Mouse (Mus musculus) liver, postnatal 0 days (tissue): ENCODE measurements around the gene Mrgprh. TPM values are rescaled to one million over a fixed set of nuclear protein-coding genes. Genes with fewer than 3 reads are reported as not detected.
A peak's percentile ranks its signal among the peaks of the same experiment; 100 is the strongest.

Experiments
- ATAC-seq: fragments of 200-750 bp; cut with Nextera tagmentation; 2 replicates; pipeline ENCODE4 v1.8.0; 2017; ENCODE audit warnings: mild to moderate bottlenecking, moderate library complexity
- DNase-seq: peaks from one replicate; pipeline ENCODE4 v3.0.0-alpha.2; 2016
- H3K27ac ChIP-seq: fragments of 300-500 bp; sonication (generic); 2 replicates; pipeline ENCODE4 v1.5.1; 2014; ENCODE audit warnings: antibody characterized with exemption, moderate library complexity, mild to moderate bottlenecking, low read depth
- H3K27me3 ChIP-seq: fragments of 300-500 bp; sonication (generic); 2 replicates; pipeline ENCODE4 v1.6.1; 2014; ENCODE audit warnings: low read length, control low read depth, mixed read lengths; ENCODE audit not compliant: insufficient read depth
- H3K36me3 ChIP-seq: fragments of 300-500 bp; sonication (generic); replicated peaks from 2 replicates; pipeline ENCODE4 v1.6.1; 2014; ENCODE audit warnings: mild to moderate bottlenecking, control low read depth, low read length, moderate library complexity, mixed read lengths; ENCODE audit not compliant: insufficient read depth
- H3K4me1 ChIP-seq: fragments of 300-500 bp; sonication (generic); 2 replicates; pipeline ENCODE4 v1.6.1; 2014; ENCODE audit warnings: antibody characterized with exemption, mild to moderate bottlenecking, control low read depth; ENCODE audit not compliant: insufficient read depth
- H3K4me2 ChIP-seq: fragments of 300-500 bp; sonication (generic); 2 replicates; pipeline ENCODE4 v1.6.1; 2014; ENCODE audit warnings: low read depth, mild to moderate bottlenecking, low read length, moderate library complexity, mixed read lengths
- H3K4me3 ChIP-seq: fragments of 300-500 bp; sonication (generic); 2 replicates; pipeline ENCODE4 v1.5.1; 2014; ENCODE audit warnings: low read depth, low read length
- H3K9ac ChIP-seq: fragments of 300-500 bp; sonication (generic); replicated peaks from 2 replicates; pipeline ENCODE4 v1.6.1; 2014; ENCODE audit warnings: mild to moderate bottlenecking, moderate library complexity
- H3K9me3 ChIP-seq: fragments of 300-500 bp; sonication (generic); 2 replicates; pipeline ENCODE4 v1.6.1; 2016; ENCODE audit warnings: mild to moderate bottlenecking, control low read depth, low read length, mixed read lengths
- CTCF ChIP-seq: sonication (generic); IDR thresholded peaks from 2 replicates; pipeline ENCODE4 v1.5.1; 2016; ENCODE audit warnings: antibody characterized with exemption, low read depth
- EP300 ChIP-seq: IDR thresholded peaks from 2 replicates; pipeline ENCODE4 v1.6.1; 2016; ENCODE audit warnings: antibody characterized with exemption, low read depth, mild to moderate bottlenecking
- WGBS: fragments of 180-500 bp; shearing (Covaris S2); extraction: QIAGEN DNeasy Blood & Tissue Kit; methylation state at CpG from one replicate; pipeline ENCODE4 v1.1.7; 2014; ENCODE audit not compliant: insufficient replicate concordance; 5-methylcytosine and 5-hydroxymethylcytosine counted together
- polyA plus RNA-seq: library from polyadenylated mRNA; unstranded; fragments of >200 nt; fragmentation: Nextera tagmentation; extraction: Ambion mirVana; gene quantifications from 2 replicates; pipeline ENCODE4 v1.2.1, GENCODE M21; 2015

Mrgprh gene
- polyA plus RNA-seq, 1 experiment from 2014 or later: not detected

DNA sequence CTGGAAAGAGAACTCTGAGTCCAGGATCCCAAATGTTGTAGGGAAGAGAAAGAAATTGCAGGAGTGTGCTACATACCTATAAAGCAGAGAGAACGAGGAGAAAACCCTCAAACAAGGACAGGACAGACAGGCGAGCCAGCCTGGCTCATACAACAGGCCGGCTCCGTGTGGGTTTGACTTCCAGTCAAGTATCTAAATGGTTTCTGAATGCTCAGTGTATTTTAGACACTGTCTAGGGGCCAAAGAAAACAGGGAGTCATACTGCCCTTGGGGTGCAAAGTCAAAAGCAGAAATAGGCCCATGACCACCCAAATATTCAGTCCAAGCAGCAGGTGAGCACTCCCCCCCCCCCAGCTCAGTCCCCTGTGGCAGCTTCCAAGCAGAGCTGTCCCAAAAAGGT lies 30.0 kb downstream of the Mrgprh start:
- H3K27ac ChIP-seq: no peak overlapping the region
- no peaks in the 10 kb centered on the region for H3K27me3 ChIP-seq
- no peak for DNase-seq
- H3K9me3 ChIP-seq: no peaks in the 10 kb centered on the region
- no peak overlapping the region for H3K4me2 ChIP-seq
- no peak overlapping the region for H3K9ac ChIP-seq
- H3K4me1 ChIP-seq: no peaks in the 10 kb centered on the region
- no peak for ATAC-seq
- TF ChIP-seq EP300 (no peak), CTCF (no peak)
- peaks cover 22% of the 10 kb centered on the region for H3K36me3 ChIP-seq
- WGBS: 82% methylated on average over 4 of the region's 4 CpGs
- H3K4me3 ChIP-seq: no peak overlapping the region

DNA sequence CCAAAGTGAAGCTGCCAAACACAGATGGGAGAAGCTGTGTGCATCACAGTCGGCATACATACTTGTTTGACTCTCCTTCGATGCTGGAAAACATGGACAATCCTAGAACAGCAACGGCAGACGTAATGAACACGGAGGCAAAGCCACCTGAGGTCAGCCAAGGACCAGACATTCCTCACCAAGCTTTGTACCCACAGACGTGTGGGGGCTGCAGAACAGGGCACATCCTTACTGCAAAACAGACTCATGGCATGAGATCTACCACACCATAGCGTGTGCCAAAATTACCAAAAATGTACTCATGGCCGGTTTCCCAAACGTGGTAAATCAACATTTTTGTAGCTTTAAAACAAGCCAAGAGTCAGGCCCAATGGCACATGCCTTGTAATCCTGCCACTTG lies 30.6 kb downstream of the Mrgprh start:
- H3K4me1 ChIP-seq: no peaks in the 10 kb centered on the region
- ATAC-seq (no peak), DNase-seq (no peak)
- WGBS: 88% methylated on average over 9 of the region's 9 CpGs
- no peak overlapping the region for H3K4me3 ChIP-seq
- H3K27me3 ChIP-seq: no peaks in the 10 kb centered on the region
- H3K27ac ChIP-seq: no peak overlapping the region
- H3K4me2 ChIP-seq: no peak overlapping the region
- TF ChIP-seq CTCF: no peak
- TF ChIP-seq EP300: no peak
- no peaks in the 10 kb centered on the region for H3K9me3 ChIP-seq
- H3K36me3 ChIP-seq: peaks cover 26% of the 10 kb centered on the region
- no peak overlapping the region for H3K9ac ChIP-seq

DNA sequence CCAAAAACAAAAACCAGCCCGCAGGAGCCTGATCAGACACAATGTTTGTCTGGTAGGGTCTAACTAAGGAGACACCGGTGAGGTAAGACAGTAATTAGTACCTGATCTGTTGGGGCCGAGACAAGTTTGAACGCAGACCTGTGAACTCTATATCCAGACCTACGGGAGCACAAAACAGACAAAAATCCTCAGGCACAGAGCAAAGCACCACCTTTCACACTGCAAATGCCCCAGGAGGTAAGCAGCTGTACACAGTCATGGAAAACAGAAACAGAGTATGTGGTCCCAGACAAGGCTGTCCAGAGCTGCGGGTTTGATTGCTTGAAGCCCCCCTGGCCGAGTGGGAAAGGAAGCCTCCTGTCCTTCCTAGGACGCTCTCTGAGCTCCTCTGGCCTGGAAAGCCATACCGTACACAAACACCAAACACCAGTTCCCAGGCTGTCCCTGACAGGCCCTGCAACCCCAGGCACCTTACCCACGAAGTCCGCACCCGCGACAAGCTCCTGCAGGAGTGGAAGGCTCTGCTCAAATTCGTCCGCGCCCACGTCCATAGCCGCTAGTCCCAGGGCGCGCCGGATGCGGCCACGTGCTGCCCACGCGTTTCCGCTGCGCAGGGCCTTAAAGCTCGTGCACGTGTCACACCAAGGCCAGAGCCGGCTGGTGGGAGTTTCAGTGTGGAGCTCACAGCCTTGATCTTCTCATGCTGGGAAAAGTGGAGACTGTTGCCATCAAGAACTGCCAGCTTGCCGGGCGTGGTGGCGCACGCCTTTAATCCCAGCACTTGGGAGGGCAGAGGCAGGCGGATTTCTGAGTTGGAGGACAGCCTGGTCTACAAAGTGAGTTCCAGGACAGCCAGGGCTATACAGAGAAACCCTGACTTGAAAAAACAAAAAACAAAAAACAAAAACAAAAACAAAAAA lies 33.8 kb downstream of the Mrgprh start, which contains the start of gene Pnldc1:
Gene Pnldc1, minus strand, starts transcription at position 870 of the 920 bp plus-strand sequence.
- Histone ChIP-seq H3K9ac (no peak within 1 kb of the TSS), H3K4me2 (no peak within 1 kb of the TSS), H3K27me3 (no peaks in the 10 kb centered on the region), H3K4me3 (no peak within 1 kb of the TSS), H3K9me3 (no peaks in the 10 kb centered on the region), H3K36me3 (peaks cover 42% of the 10 kb centered on the region), H3K27ac (no peak within 1 kb of the TSS), H3K4me1 (no peaks in the 10 kb centered on the region)
- WGBS: 85% methylated on average over 35 of the region's 35 CpGs
- no peak for TF ChIP-seq CTCF
- TF ChIP-seq EP300: no peak
- ATAC-seq: no peak
- no peak for DNase-seq

DNA sequence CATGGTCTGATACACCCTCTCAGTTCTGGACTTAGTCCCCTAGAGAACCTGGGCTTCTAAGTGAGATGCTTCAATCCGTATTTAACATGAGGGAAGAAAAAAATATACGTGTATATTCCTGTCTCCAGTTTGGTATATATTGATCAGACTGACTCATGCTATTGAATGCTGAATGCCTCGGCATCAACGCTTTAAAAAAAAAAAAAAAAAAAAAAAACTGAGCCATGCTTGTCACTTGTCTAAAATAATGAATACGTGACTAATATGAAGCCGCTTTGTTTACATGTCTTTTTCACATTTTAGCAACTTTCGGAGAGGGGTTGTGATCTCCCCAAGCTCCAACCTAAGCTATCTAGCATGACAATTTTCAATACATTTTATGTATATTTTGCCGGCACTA lies 34.6 kb downstream of the Mrgprh start:
- Histone ChIP-seq H3K27ac (no peak overlapping the region), H3K27me3 (no peaks in the 10 kb centered on the region), H3K4me3 (no peak overlapping the region), H3K9me3 (no peaks in the 10 kb centered on the region), H3K9ac (no peak overlapping the region), H3K4me1 (no peaks in the 10 kb centered on the region), H3K4me2 (no peak overlapping the region), H3K36me3 (peaks cover 36% of the 10 kb centered on the region)
- no peak for DNase-seq
- no peak for ATAC-seq
- WGBS: 80% methylated on average over 8 of the region's 8 CpGs
- TF ChIP-seq CTCF (no peak), EP300 (no peak)

DNA sequence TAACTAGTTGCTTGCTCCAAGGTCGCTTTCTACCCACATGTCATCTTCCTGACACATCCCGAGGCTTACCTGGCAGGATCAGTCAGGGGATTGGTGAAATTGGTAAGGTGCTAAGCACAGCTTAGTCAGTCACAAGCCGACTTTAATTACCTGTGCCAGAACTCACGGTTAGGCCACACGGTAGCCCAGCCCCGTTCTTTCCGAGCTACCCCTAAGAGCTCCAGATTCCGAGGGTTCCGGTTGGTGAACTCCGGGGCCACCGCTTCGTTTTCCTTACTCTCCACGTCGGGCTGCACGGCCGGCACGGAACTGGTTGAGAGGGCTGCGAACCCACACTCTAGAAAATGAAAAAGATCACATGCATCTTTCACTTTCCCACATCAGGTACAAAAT lies 39.6 kb downstream of the Mrgprh start, which contains the start of gene Tcp1:
Gene Tcp1, plus strand, starts transcription at position 214 of the 393 bp plus-strand sequence.
- H3K36me3 ChIP-seq: peaks cover 49% of the 10 kb centered on the region

DNA sequence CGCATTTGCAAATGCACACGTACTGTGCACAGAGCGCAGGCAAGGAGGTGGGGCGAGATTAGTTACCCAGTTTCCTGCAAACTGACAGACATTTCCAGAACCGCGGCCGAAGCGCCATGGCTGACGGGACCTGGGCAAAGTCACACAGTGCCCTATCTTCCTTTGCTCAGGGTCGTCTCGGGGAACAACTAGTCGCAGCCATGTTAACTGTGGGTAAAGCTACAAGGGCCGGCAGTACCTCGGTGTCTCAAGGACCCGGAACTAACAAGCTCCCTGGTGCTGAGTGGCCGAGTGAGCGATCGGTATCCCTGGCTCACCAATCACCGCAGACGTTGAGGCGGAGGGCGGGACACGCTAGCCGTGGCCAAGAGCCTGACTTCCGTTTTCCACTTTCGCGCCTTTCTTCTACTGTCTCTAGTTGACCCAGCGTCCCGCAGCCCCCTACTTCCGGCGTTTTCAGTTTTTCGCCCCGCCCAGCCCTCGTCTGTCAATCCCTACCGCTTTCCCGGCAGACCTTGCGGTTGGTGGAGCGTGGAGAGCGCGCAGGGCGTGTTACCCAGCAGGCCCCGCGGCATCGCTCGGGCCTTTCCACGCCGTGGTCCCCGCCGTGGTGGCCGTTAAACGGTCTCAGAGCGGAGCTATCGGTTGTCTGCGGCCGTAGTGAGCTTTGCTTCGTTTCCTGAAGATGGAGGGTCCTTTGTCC lies 40.2 kb downstream of the Mrgprh start, which contains the start of gene Mrpl18:
Gene Mrpl18, minus strand, starts transcription at position 465 of the 703 bp plus-strand sequence.
- H3K36me3 ChIP-seq: peaks cover 47% of the 10 kb centered on the region
- no peaks in the 10 kb centered on the region for H3K27me3 ChIP-seq
- no peaks in the 10 kb centered on the region for H3K9me3 ChIP-seq
- peak within 1 kb of the TSS; percentile 95 for H3K9ac ChIP-seq
- H3K4me1 ChIP-seq: 0 out of 2 replicates have a peak, but pooled peaks cover 4% of the 10 kb centered on the region
- H3K4me3 ChIP-seq: peak within 1 kb of the TSS; percentile 94
- ATAC-seq (peak; percentile 97), DNase-seq (peak; percentile 99)
- under 1% methylated on average over 55 of the region's 56 CpGs for WGBS
- H3K4me2 ChIP-seq: peak within 1 kb of the TSS; percentile 96
- peak within 1 kb of the TSS; percentile 90 for H3K27ac ChIP-seq
- TF ChIP-seq CTCF (no peak), EP300 (peak; percentile 66; the same call in 1 of the 2 replicates)

More for the DNA sequence above, 39.6 kb downstream of the Mrgprh start, which contains the start of gene Tcp1:
- Histone ChIP-seq H3K4me1 (0 out of 2 replicates have a peak, but pooled peaks cover 4% of the 10 kb centered on the region), H3K9ac (peak within 1 kb of the TSS; percentile 95), H3K4me2 (peak within 1 kb of the TSS; percentile 96), H3K9me3 (no peaks in the 10 kb centered on the region), H3K4me3 (peak within 1 kb of the TSS; percentile 94), H3K27ac (peak within 1 kb of the TSS; percentile 90), H3K27me3 (no peaks in the 10 kb centered on the region)
- TF ChIP-seq EP300: no peak; the same call in 1 of the 2 replicates
- no peak for TF ChIP-seq CTCF
- peak; percentile 49 for DNase-seq
- under 1% methylated on average over 18 of the region's 18 CpGs for WGBS
- peak; percentile 9 for ATAC-seq
